Mouse (Mus musculus) small intestine, adult 2 months (tissue): ENCODE results near the gene B4galt5.

Source experiments
- CTCF ChIP-seq: fragments of 200-500 bp; IDR thresholded peaks from 2 replicates; pipeline ENCODE4 v1.5.1; 2012; ENCODE audit warnings: low read depth, mild to moderate bottlenecking, control low read depth, inconsistent platforms, low read length, moderate library complexity, mixed read lengths; ENCODE audit not compliant: insufficient replicate concordance, insufficient read length; ENCODE audit errors: extremely low read depth
- POLR2A ChIP-seq: fragments of 200-500 bp; IDR thresholded peaks from 2 replicates; pipeline ENCODE4 v1.6.1; 2012; ENCODE audit warnings: low read depth, mild to moderate bottlenecking, control low read depth, inconsistent platforms, low read length, moderate library complexity

- TF ChIP-seq CTCF (no peak), POLR2A (no peak)
These were observed 48.9 kb downstream of the B4galt5 start for GRCm38 (mm10) chr2:167299861-167300667.
